Mouse (Mus musculus) layer of hippocampus, adult 6 months (tissue): Measurements from ENCODE around the gene Prkaa1. TPM values are rescaled to one million over a fixed set of nuclear protein-coding genes. Genes with fewer than 3 reads are reported as not detected.

Experiments used
- long read RNA-seq, 2 experiments: library from polyadenylated mRNA; unstranded; transcript quantifications; one replicate each; pipeline ENCODE4 v2.0.0; 2019 to 2020
- polyA plus RNA-seq: library from polyadenylated mRNA; unstranded; fragments of <200 nt; fragmentation: Nextera tagmentation; gene quantifications from 2 replicates; pipeline ENCODE4 v1.2.3, GENCODE M21; 2021

Gene Prkaa1
- 5.6 and 7.6 TPM in 2 replicates for polyA plus RNA-seq
- long read RNA-seq, experiment 1, full-length matches to known transcripts: 4 of 10 reads
- long read RNA-seq, experiment 1, partial matches to known transcripts: 2 of 10 reads
- long read RNA-seq, experiment 1, other reads (novel, unspliced or antisense): 4 of 10 reads
- long read RNA-seq, experiment 2, full-length matches to known transcripts: 38 of 64 reads
- long read RNA-seq, experiment 2, partial matches to known transcripts: 1 of 64 reads
- long read RNA-seq, experiment 2, other reads (novel, unspliced or antisense): 25 of 64 reads

DNA sequence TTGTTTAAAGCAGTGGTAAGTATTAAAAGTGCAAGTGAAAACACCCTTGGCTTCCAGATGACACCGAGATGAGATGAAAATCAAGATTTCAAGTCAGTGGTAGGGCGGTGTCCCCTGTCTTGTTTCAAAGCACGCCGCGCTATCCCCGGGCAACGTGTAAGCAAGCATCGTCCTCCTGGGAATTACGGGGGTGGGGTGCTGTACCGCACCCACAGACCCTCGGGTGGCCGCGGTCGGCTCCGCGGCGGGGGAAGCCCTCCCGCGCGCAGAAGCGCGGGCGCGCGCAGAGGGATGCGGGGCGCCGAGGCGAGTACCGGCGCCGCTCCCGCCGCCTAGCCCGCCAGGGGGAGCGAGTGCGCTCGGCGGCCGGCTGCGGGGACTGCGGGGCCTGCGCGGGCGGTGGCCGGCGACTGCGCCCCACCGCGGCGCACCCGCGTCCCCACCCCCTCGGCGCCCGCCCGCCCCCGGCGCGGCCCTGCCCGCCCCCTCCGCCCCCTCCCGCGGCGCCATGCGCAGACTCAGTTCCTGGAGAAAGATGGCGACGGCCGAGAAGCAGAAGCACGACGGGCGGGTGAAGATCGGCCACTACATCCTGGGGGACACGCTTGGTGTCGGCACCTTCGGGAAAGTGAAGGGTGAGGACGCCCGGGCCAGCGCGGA, at the start of gene Prkaa1:
Prkaa1 (plus strand) TSS at position 501 of the 660 bp plus-strand sequence.

DNA sequence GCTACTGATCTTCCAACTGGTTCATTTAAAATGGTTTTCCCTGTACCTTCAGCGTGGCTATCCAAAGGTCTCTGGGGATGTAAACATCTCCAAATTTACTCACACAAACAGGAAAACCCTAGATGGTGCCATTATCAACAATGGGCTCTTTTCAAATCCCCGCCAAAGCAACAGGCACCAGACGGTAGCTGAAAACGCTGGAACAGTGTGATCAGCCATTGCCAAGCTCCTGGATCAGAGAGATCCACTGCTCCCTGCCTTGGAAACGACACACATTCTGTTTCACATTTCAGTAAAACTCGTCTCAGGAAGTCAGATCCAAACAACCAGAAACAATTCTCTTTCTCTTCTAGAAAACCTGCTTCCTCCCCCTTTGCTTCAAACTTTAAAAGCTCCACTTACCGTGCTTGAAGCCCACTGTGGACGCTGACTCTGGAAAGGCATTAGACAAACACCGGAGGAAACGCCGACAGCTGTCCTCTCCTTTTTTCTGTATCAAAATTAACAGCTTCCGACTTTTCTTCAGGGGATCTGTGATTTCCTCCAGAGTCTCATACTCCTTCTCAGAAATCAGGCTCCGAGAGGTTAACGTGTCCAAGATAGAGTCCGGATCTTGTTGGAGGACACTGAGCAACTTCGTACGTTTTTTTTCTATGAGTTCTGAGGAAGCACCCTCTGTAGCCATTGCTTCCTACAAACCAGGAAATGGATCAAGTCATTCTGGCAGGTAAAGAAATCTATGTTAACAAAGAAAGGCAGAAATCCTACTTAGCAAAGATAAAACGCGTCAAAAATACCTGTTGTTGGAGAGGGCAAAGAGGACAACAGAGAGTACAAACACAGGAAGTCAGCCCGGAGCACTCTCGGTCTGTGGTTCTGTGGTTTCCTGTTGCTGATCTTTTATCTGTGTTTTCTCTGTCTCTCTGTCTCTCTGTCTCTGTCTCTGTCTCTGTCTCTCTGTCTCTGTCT, 35.7 kb upstream of the Prkaa1 start, which contains the start of gene Card6:
Card6 (minus strand) TSS at position 854 of the 969 bp plus-strand sequence.

DNA sequence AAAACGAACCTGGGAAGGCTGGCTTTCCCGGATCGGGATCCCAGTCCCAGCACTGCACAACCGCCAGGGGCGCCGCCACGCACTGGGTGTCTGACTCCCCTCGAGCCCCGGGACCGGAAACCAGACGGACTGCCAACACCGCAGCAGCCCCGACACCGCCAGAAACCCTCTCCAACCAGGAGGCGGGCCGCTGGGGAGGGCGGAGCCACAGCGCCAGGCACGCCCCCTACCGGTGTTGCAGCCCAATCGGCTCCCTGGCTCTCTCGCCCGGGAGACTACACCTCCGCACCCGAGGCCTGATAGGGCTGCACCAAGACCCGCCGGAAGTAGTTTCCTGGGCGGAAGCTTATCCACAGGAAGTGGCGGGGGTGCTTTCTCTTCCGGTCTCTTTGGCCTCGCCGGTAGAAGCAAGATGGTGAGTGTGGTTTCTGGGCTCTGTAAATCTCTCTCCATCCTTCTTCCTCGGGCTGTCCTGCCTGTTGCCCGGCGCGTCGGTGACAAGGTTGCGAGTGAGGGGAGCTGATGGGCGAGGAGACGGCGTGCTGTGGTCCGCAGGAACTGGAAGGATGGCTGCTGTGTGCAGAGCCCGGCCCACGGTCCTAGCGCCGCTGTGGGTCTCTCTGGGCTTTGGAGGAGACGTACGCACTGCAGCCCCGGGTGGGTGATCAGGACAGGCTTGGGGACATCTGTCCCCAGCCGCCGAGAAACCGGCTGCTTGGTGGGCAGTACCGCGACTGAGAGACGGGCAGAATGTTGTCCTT, 27.2 kb upstream of the Prkaa1 start, which contains the start of gene Rpl37:
Rpl37 (plus strand) TSS at position 376 of the 761 bp plus-strand sequence.

GRCm38 (mm10) chr15:5185366-5186292, 42.0 kb downstream of the Prkaa1 start, which contains the start of gene Ttc33:
Gene Ttc33, plus strand, starts transcription at chr15:5185525.

Other genes with a start within 250 kb of the Prkaa1 start
- gene Mroh2b, start 245.1 kb upstream of the Prkaa1 start, polyA plus RNA-seq: not detected in 2 replicates
- gene C7, start 80.1 kb upstream of the Prkaa1 start, polyA plus RNA-seq: 0.06 TPM in 1 of 2 replicates, not detected in the other
- gene Card6, start 35.3 kb upstream of the Prkaa1 start, polyA plus RNA-seq: 1.3 and 1.8 TPM in 2 replicates
- 3,366 and 3,436 TPM in 2 replicates for gene Rpl37, start 27.2 kb upstream of the Prkaa1 start, polyA plus RNA-seq
- gene Ttc33, start 41.7 kb downstream of the Prkaa1 start, polyA plus RNA-seq: 73.4 and 74.7 TPM in 2 replicates
- 0.79 and 0.87 TPM in 2 replicates for gene Ptger4, start 100.3 kb downstream of the Prkaa1 start, polyA plus RNA-seq